Mouse (Mus musculus) cerebellum, postnatal 14 days (tissue): ENCODE measurements around the gene Fam13a.
A peak's percentile ranks its signal among the peaks of the same experiment; 100 is the strongest.

Experiments used
- DNase-seq, 2 experiments: peaks; one replicate each; pipeline ENCODE4 v3.0.0; 2021; ENCODE audit warnings: mixed read lengths in 2 of 2

Fam13a gene

GRCm38 (mm10) chr6:58998528-58998927, 25.8 kb downstream of the Fam13a start:
- DNase-seq: no peak

- no peak for DNase-seq
These were observed 35.2 kb downstream of the Fam13a start for GRCm38 (mm10) chr6:58989149-58989548.

- no peak for DNase-seq
These were observed 35.6 kb downstream of the Fam13a start for GRCm38 (mm10) chr6:58988706-58989105.

GRCm38 (mm10) chr6:58987166-58987565, 37.2 kb downstream of the Fam13a start:
- no peak for DNase-seq

- DNase-seq: no peak
These were observed 39.2 kb downstream of the Fam13a start for GRCm38 (mm10) chr6:58985186-58985585.

GRCm38 (mm10) chr6:58975249-58975648, 49.1 kb downstream of the Fam13a start:
- no peak for DNase-seq

- DNase-seq: no peak
These were observed 49.9 kb downstream of the Fam13a start for GRCm38 (mm10) chr6:58974428-58974827.

GRCm38 (mm10) chr6:58972873-58973272, 51.5 kb downstream of the Fam13a start:
- DNase-seq: no peak

- peak; percentile 29 to 40 for DNase-seq
These were observed 56.1 kb downstream of the Fam13a start for GRCm38 (mm10) chr6:58968272-58968671.

GRCm38 (mm10) chr6:58965071-58965831, 59.1 kb downstream of the Fam13a start:
- peak; percentile 76 to 79 for DNase-seq

GRCm38 (mm10) chr6:58964565-58964964, 59.8 kb downstream of the Fam13a start:
- peak; percentile 49 to 52 for DNase-seq

- DNase-seq: peak; percentile 10 to 46
These were observed 60.3 kb downstream of the Fam13a start for GRCm38 (mm10) chr6:58964091-58964490.

GRCm38 (mm10) chr6:58962691-58963090, 61.7 kb downstream of the Fam13a start:
- peak; percentile 26 to 28 for DNase-seq

- DNase-seq: no peak
These were observed 63.8 kb downstream of the Fam13a start for GRCm38 (mm10) chr6:58960523-58960922.

GRCm38 (mm10) chr6:58951128-58951992, 73.0 kb downstream of the Fam13a start:
- DNase-seq: no peak

GRCm38 (mm10) chr6:58950410-58950809, 73.9 kb downstream of the Fam13a start:
- DNase-seq: no peak

GRCm38 (mm10) chr6:58946840-58947239, 77.5 kb downstream of the Fam13a start:
- DNase-seq: no peak

GRCm38 (mm10) chr6:58946246-58946645, 78.1 kb downstream of the Fam13a start:
- no peak for DNase-seq

GRCm38 (mm10) chr6:58943958-58944357, 80.4 kb downstream of the Fam13a start:
- DNase-seq: no peak

- no peak for DNase-seq
These were observed 82.1 kb downstream of the Fam13a start for GRCm38 (mm10) chr6:58942276-58942675.

GRCm38 (mm10) chr6:58937726-58938125, 86.6 kb downstream of the Fam13a start:
- no peak for DNase-seq

- DNase-seq: no peak
These were observed 90.2 kb downstream of the Fam13a start for GRCm38 (mm10) chr6:58934144-58934543.

GRCm38 (mm10) chr6:58933189-58933913, 91.0 kb downstream of the Fam13a start:
- DNase-seq: peak; percentile 58 to 77
